Mouse (Mus musculus): ENCODE measurements around the gene Mtmr3.

Gene Mtmr3

GRCm38 (mm10) chr11:4464616-4465015, 130.0 kb downstream of the Mtmr3 start:
- DNase-seq (ENCODE audit: low spot score) = no peak

DNA sequence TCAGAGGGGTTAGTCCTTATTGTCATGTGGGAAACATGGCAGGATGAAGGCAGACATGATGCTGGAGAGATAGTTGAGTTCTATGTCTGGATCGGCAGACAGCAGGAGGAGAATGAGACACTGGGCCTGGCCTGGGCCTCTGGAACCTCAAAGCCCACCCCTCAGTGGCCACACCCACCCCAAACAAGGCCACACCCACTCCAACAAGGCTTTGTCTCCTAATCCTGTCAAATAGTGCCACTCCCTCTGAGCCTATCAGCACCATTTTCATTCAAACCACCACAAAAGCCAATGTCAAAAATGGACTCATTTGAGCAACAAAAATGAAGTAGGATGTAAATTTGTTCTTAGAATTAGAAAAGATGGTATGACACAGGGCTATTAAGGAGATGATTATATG, 130.5 kb downstream of the Mtmr3 start:
- DNase-seq (ENCODE audit: low spot score) = no peak

DNA sequence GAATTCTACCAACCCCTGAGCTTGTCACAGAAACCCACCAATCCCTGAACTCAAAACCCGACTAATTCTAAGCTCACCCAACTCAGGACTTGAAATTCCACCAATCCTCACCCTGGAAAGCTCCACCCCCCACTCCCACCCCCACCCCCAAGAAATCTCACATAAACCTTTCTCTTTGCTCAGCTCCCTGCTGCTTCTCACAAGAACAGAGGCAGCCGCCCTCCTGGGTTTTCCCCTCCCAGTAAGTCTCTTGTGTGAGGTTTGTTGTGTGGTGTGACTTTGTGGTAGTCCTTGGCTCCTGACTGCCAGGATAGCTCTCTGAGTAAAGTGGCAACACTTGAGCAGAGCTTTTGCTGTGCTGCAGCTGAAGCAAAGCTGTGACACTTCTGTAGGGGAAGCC, 131.8 kb downstream of the Mtmr3 start:
- DNase-seq (ENCODE audit: low spot score) = no peak

DNA sequence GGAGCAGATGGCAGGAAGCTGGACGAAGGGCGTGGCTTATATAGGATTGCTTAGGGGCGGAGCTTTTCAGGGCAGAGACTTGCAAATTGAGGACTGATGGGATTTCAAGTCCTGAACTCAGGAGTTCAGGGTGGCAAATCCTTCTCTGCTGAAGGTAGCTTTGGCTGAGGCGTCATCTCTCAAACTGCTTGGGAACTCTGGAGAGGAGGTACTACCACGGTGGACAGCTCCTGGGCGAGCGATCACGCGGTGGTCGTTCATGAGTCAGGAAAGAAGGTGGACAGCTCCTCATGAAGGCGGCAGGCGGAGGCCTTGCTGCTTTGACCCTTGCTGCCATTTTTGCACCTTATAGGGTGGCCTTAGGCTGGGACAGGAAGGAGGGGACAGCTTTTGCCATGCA, 133.5 kb downstream of the Mtmr3 start:
- no peak for DNase-seq (ENCODE audit: low spot score)

GRCm38 (mm10) chr11:4460615-4461014, 134.0 kb downstream of the Mtmr3 start:
- no peak for DNase-seq (ENCODE audit: low spot score)

DNA sequence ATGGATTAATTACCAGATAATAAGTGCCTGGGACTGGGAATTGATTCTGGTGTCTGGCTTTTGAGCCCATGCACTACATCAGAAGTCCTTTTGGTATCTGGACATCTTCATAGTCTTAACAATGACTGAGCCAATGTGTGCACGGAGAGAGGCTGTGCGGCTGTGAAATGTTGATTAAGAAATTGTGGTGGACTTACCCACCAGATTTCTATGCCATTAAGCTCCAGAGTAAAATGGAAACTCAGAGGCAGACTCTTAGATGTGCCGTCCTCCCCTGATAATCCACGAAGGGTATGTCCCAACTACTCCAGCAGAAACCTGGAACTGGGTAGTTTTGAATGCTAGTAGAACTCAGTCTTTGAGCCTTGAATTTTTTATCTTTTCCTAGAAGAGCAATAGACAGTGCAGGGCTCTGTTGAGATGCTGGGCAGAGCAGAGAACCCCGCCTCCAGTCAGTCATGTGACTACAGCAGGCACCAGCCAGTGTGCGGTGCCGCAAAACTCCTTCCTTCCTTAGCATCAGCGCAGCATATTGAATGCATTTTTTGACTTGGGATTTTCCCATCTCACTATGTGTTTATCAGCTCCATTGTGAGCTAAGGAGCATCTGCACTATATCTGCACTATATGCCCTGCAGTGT, 139.6 kb downstream of the Mtmr3 start:
- no peak for DNase-seq (ENCODE audit: low spot score)

GRCm38 (mm10) chr11:4452467-4453184, 142.0 kb downstream of the Mtmr3 start:
- no peak for DNase-seq (ENCODE audit: low spot score)

- DNase-seq (ENCODE audit: low spot score) = peak; percentile 76
Measured at GRCm38 (mm10) chr11:4451116-4451515, 143.5 kb downstream of the Mtmr3 start.

DNA sequence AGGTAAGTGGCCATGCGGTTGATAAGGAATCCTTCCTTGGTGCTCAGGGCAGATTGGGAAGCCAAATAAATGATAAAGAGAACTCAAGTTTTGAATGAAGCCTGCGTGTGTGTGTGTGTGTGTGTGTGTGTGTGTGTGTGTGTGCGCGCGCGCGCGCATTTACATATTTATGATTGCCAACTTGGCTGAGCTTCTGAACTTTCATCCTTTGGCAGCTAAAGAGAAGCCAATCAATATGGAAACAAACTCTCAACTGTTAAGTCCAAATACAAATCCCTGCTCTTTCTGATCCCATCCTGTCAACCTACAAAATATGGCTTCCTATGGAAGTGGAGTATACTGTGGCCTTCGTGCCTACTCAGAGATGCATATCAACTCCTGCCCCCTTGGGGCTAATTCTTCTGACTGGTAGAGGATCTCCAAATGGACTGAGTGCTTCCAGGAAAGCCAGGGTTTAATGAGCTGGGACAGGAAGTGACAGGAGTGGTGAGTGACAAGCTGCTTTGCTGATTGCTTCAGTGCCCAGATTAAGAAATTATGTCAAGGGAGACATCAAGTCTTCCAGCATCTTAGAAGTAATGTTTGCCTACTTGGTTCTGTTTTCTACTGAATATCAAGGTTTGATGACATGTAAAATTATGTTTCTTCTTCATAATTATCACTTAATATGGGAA, 148.3 kb downstream of the Mtmr3 start:
- no peak for DNase-seq (ENCODE audit: low spot score)

- DNase-seq (ENCODE audit: low spot score) = no peak
Measured at GRCm38 (mm10) chr11:4442280-4442679, 152.4 kb downstream of the Mtmr3 start.

DNA sequence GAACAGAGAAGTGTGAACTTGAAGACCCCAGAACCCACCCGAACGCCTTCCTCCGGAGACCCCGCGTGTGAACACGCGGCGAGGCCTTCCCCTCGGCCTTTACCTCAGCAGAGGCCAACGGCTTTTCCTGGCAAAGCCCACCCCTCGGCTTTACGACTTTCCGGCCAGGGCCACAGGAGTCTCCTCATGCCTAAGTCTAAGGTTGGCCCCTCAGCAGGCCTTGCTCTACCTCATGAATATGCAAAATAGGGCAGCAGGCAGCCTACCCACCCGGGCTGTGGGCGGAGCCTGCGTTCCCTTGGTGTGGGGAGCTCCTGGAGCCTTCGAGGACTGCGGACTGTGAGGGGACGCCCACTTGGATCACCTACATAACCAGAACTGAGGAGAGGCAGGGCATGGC, 153.7 kb downstream of the Mtmr3 start, which contains the start of gene Hormad2:
TSS of gene Hormad2 (minus strand) at position 128 of the 400 bp plus-strand sequence.
- peak; percentile 69 for DNase-seq (ENCODE audit: low spot score)

GRCm38 (mm10) chr11:4438211-4438610, 156.5 kb downstream of the Mtmr3 start:
- no peak for DNase-seq (ENCODE audit: low spot score)

- DNase-seq (ENCODE audit: low spot score) = no peak
Measured at GRCm38 (mm10) chr11:4437318-4437717, 157.3 kb downstream of the Mtmr3 start.

- no peak for DNase-seq (ENCODE audit: low spot score)
Measured at GRCm38 (mm10) chr11:4436631-4437030, 158.0 kb downstream of the Mtmr3 start.

GRCm38 (mm10) chr11:4434461-4434860, 160.2 kb downstream of the Mtmr3 start:
- no peak for DNase-seq (ENCODE audit: low spot score)

Measured in testis, postnatal 10 days (tissue).